Mouse (Mus musculus) liver, embryonic 12.5 days (tissue): ENCODE data around the gene D930020B18Rik. TPM values are rescaled to one million over a fixed set of nuclear protein-coding genes. Genes with fewer than 3 reads are reported as not detected.

Experiments used
- ATAC-seq: fragments of 200-750 bp; cut with Nextera tagmentation; 2 replicates; pipeline ENCODE4 v1.8.0; 2017; ENCODE audit warnings: moderate number of reproducible peaks, mild to moderate bottlenecking, moderate library complexity
- H3K27ac ChIP-seq: fragments of 300-500 bp; sonication (generic); 2 replicates; pipeline ENCODE4 v1.5.1; 2016; ENCODE audit warnings: mild to moderate bottlenecking
- H3K27me3 ChIP-seq: fragments of 300-500 bp; sonication (generic); replicated peaks from 2 replicates; pipeline ENCODE4 v1.6.1; 2016; ENCODE audit warnings: mild to moderate bottlenecking, moderate library complexity
- H3K36me3 ChIP-seq: fragments of 300-500 bp; sonication (generic); 2 replicates; pipeline ENCODE4 v1.6.1; 2016; ENCODE audit warnings: mild to moderate bottlenecking, moderate library complexity
- H3K4me1 ChIP-seq: fragments of 300-500 bp; sonication (generic); 2 replicates; pipeline ENCODE4 v1.6.1; 2016
- H3K4me2 ChIP-seq: fragments of 300-500 bp; sonication (generic); 2 replicates; pipeline ENCODE4 v1.6.1; 2016; ENCODE audit warnings: mild to moderate bottlenecking, moderate library complexity
- H3K4me3 ChIP-seq: fragments of 300-500 bp; sonication (generic); 2 replicates; pipeline ENCODE4 v1.5.1; 2016; ENCODE audit warnings: mild to moderate bottlenecking, moderate library complexity
- H3K9ac ChIP-seq: fragments of 300-500 bp; sonication (generic); 2 replicates; pipeline ENCODE4 v1.6.1; 2016; ENCODE audit warnings: mild to moderate bottlenecking, moderate library complexity
- H3K9me3 ChIP-seq: fragments of 300-500 bp; sonication (generic); replicated peaks from 2 replicates; pipeline ENCODE4 v1.6.1; 2016; ENCODE audit warnings: mild to moderate bottlenecking, moderate library complexity
- WGBS: fragments of 180-500 bp; shearing (Covaris S2); methylation state at CpG from one replicate; pipeline ENCODE4 v1.1.7; 2016; ENCODE audit not compliant: insufficient replicate concordance; 5-methylcytosine and 5-hydroxymethylcytosine counted together
- polyA plus RNA-seq: library from polyadenylated mRNA; unstranded; fragments of >200 nt; fragmentation: Nextera tagmentation; extraction: Ambion mirVana; gene quantifications from 2 replicates; pipeline ENCODE4 v1.2.1, GENCODE M21; 2016

Gene D930020B18Rik
- polyA plus RNA-seq, 1 experiment from 2014 or later: 0.11 TPM

- no peak overlapping the region for H3K27ac ChIP-seq
- H3K27me3 ChIP-seq: no peaks in the 10 kb centered on the region
- no peak overlapping the region for H3K4me3 ChIP-seq
- H3K4me1 ChIP-seq: peaks cover 24% of the 10 kb centered on the region
- peaks cover 61% of the 10 kb centered on the region for H3K36me3 ChIP-seq
- H3K9ac ChIP-seq: no peak overlapping the region
- H3K4me2 ChIP-seq: no peak overlapping the region
- WGBS: 87% methylated on average over 6 of the region's 6 CpGs
- no peaks in the 10 kb centered on the region for H3K9me3 ChIP-seq
- no peak for ATAC-seq
Observed at GRCm38 (mm10) chr10:121622431-121622830, 19.0 kb upstream of the D930020B18Rik start.

- peak overlapping the region; percentile 87 for H3K4me2 ChIP-seq
- peaks cover 49% of the 10 kb centered on the region for H3K36me3 ChIP-seq
- H3K27ac ChIP-seq: no peak overlapping the region
- no peaks in the 10 kb centered on the region for H3K27me3 ChIP-seq
- peaks cover 26% of the 10 kb centered on the region for H3K4me1 ChIP-seq
- no peaks in the 10 kb centered on the region for H3K9me3 ChIP-seq
- no peak overlapping the region for H3K4me3 ChIP-seq
- ATAC-seq: no peak
- peak overlapping the region; percentile 97 for H3K9ac ChIP-seq
- WGBS: 80% methylated on average over 7 of the region's 7 CpGs
Observed at GRCm38 (mm10) chr10:121623670-121624069, 17.7 kb upstream of the D930020B18Rik start.

DNA sequence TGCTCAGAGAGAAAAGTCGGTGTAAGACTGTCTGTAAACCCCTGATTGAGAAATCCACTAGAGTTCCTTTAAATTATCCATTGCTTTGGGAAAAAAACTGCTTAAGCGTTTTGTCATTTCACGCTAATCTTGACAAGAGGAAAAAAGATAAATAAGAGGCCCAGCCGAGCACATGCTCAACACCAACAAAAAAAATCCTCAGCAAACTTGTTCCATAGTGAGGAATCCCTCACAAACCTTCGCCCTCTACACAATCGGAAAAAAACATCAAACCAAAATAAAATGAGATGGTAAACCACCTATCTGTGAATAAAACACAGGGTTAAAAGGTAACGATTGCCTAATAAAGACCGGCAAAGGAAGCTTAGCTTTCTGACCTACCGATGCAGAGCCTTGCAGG is 16.4 kb upstream of the D930020B18Rik start:
- Histone ChIP-seq H3K27ac (peak overlapping the region; percentile 94), H3K4me1 (peaks cover 26% of the 10 kb centered on the region), H3K27me3 (no peaks in the 10 kb centered on the region), H3K9ac (peak overlapping the region; percentile 97), H3K4me2 (peak overlapping the region; percentile 87), H3K9me3 (no peaks in the 10 kb centered on the region), H3K36me3 (peaks cover 36% of the 10 kb centered on the region), H3K4me3 (peak overlapping the region; percentile 94)
- WGBS: 5% methylated on average over 9 of the region's 9 CpGs
- no peak for ATAC-seq

DNA sequence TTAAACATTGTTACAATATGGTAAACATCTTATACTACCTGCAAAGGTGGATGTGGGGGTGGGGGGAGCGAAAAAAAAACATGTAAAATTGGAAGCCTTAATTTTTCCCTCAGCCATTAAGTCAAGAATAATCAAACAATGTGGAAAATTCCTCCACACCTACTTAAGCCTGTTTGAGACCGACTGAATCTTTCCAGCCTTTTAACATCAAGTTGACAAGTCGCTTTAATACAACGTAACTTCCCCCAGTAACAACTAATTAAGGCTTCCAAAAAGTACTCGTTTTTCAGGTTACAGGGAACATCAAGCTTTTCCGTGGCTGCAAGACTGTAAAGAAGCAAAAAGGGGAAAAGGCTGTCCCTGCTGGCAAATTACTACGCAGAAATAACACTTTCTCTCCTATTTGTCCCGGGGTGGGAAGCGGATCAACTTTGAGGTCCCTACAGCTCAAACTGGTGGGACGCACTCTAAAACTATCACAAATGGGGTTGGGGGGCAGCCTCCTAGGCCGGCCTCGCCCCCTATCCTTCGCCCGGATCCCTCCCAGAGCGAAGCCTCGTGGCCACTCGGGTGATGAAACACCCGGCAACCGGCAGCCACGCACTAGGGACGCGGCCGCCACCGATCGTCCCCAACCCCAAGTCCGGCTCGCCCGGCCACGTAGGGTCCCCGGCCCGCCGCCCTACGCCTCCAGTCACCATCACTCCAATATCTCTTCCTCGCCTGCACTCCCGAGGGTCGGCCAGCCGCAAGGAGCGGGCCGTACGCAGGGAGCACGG is 15.8 kb upstream of the D930020B18Rik start:
- H3K4me2 ChIP-seq: peak overlapping the region; percentile 87
- peak overlapping the region; percentile 94 for H3K27ac ChIP-seq
- no peaks in the 10 kb centered on the region for H3K9me3 ChIP-seq
- H3K27me3 ChIP-seq: no peaks in the 10 kb centered on the region
- H3K36me3 ChIP-seq: peaks cover 31% of the 10 kb centered on the region
- H3K4me3 ChIP-seq: peak overlapping the region; percentile 94
- under 1% methylated on average over 41 of the region's 41 CpGs for WGBS
- peaks cover 26% of the 10 kb centered on the region for H3K4me1 ChIP-seq
- ATAC-seq: peak; percentile 43; the same call in 1 of the 2 replicates
- H3K9ac ChIP-seq: peak overlapping the region; percentile 97

DNA sequence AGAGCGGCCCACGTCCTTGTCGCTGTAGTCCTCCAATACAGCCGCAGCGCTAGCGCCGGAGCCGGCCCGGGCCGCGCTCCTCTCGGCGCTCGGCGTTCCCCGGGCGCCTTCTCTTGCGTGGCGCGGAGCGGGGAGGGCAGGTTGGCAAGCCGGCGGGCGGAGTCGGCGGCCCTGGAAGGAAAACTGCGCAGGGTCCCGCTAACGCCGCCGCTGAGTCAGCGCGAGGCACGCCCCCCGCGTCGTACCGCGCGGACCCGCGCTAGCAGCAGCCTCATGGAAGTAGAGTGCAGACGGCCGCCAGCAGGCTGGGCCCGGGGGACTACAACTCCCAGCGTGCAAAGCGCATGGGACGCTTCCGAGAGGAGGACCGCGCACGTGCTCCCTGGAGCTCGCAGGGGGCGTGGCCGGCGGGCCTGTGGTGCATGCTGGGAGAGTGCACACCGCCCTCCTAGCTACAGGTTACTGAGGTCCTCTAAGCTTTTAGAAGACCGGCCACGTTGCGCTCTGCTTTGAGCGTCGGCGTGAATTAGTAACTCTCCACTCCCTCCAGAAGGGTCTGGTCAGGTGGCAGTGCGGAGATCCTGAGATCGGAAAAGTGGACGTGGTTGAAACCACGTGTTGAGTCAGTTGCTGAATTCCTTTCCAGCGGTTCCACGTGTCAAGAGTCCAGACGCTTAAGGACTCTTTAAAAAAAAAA is 15.1 kb upstream of the D930020B18Rik start, which contains the start of gene Xpot:
TSS of gene Xpot (minus strand) at position 147 of the 697 bp plus-strand sequence.
- Histone ChIP-seq H3K9ac (peak within 1 kb of the TSS; percentile 97), H3K27me3 (no peaks in the 10 kb centered on the region), H3K4me2 (peak within 1 kb of the TSS; percentile 87), H3K4me3 (peak within 1 kb of the TSS; percentile 94), H3K36me3 (peaks cover 23% of the 10 kb centered on the region), H3K4me1 (peaks cover 26% of the 10 kb centered on the region), H3K27ac (peak within 1 kb of the TSS; percentile 94), H3K9me3 (no peaks in the 10 kb centered on the region)
- ATAC-seq: peak; percentile 99
- 0% methylated on average over 70 of the region's 70 CpGs for WGBS

DNA sequence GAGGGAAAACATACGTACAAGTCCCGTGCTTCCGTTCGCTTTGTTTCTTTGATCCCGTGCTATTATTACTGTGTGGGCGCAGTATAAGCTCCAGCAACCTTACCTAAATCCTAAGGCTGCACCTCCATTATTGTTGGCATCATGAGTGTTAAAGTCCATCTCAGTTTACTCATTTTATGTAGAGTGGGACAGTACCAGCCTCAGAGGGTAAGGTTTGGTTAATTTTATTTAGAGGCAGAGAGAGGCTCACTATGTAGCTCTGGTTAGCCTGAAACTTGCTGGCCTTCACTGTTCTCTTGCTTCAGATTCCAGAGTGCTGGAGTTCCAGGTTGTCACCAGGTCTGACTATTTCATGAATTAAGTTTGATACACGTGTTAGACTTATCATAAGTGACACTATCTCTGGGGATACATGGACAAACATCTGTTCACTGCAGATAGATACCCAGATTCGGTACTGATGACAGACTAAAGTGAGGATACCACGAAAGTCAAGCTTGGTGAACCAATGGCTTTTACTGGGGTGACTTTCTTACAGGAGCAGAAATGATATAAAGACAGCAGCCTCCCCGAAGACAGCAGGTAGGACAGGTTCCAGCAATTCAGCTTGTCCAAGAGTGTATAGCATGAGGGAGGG is 14.1 kb upstream of the D930020B18Rik start:
- Histone ChIP-seq H3K4me2 (peak overlapping the region; percentile 87), H3K9me3 (no peaks in the 10 kb centered on the region), H3K27me3 (no peaks in the 10 kb centered on the region), H3K27ac (no peak overlapping the region), H3K4me3 (peak overlapping the region; percentile 94), H3K4me1 (peaks cover 26% of the 10 kb centered on the region), H3K36me3 (peaks cover 13% of the 10 kb centered on the region), H3K9ac (peak overlapping the region; percentile 97; the same call in 1 of the 2 replicates)
- WGBS: 62% methylated on average over 10 of the region's 10 CpGs
- no peak for ATAC-seq

DNA sequence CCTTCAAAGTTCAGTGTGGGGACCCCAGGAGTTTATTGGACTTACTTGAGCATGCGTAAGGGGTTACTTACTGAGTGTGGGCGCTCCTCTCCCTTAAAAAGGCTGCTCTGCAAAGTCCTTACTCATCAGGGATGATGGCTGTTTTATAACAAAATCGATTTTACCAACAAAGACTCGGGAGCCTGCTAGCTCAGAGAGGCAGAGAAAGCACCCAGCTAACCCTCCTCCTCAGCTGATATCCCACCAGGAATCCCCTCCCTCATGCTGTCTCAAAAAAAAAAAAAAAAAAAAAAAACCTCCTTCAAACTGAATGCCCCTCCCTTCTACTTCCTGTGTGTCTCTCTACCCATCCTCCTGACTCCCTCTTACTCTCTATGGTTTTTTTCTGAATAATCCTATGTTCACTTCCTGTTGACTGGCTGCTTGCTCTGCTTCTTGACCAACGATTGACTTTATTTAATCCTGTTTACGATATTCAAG is 12.8 kb upstream of the D930020B18Rik start:
- Histone ChIP-seq H3K36me3 (0 out of 2 replicates have a peak, but pooled peaks cover 3% of the 10 kb centered on the region), H3K4me1 (peaks cover 24% of the 10 kb centered on the region), H3K27me3 (no peaks in the 10 kb centered on the region), H3K4me3 (no peak overlapping the region), H3K9me3 (no peaks in the 10 kb centered on the region), H3K4me2 (0 out of 2 replicates have a peak overlapping the region, but pooled peaks have one; percentile 7), H3K27ac (no peak overlapping the region), H3K9ac (no peak overlapping the region)
- no peak for ATAC-seq
- WGBS: 72% methylated on average over 6 of the region's 6 CpGs

DNA sequence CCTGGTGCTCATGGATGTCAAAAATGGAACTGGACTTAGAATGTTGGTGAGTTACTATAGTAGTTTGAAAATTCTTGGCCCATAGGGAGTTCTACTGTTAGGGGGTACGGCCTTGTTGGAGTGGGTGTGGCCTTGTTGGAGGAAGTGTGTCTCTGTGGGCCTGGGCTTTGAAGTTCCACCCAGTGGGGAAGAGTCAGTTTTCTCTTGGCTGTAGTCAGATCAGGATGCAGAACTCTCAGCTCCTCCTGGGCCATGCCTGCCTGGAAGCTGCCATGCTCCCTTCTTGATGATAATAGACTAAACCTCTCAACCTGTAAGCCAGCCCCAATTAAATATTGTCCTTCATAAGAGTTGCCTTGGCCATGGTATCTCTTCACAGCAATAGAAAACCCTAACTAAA is 7.2 kb upstream of the D930020B18Rik start:
- no peak for ATAC-seq
- Histone ChIP-seq H3K9ac (no peak overlapping the region), H3K4me2 (no peak overlapping the region), H3K27ac (no peak overlapping the region), H3K9me3 (no peaks in the 10 kb centered on the region), H3K4me3 (no peak overlapping the region), H3K36me3 (no peaks in the 10 kb centered on the region), H3K4me1 (no peaks in the 10 kb centered on the region), H3K27me3 (no peaks in the 10 kb centered on the region)
- 27% methylated on average over 1 of the region's 1 CpGs for WGBS

DNA sequence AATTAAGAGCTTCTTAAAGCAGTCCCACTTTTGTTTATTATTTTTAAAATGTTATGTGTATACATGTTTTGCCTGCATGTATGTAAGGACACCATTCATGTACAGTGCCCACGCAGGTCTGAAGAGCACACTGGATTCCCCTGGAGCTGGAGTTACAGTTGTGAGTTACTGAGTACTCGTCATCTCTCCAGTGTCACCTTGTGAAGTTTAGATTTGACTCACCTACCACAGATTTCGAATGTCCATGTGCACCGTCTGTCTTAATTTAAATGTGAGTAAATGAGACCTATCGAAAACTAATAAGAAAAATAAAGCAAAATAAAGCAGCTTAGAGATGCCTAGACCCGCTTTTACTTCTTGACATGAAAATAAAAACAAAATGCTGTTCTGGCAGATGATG is 5.1 kb upstream of the D930020B18Rik start:
- ATAC-seq: no peak
- no peaks in the 10 kb centered on the region for H3K36me3 ChIP-seq
- H3K9me3 ChIP-seq: no peaks in the 10 kb centered on the region
- H3K27me3 ChIP-seq: peaks cover 15% of the 10 kb centered on the region
- WGBS: 73% methylated on average over 6 of the region's 6 CpGs
- H3K4me1 ChIP-seq: peaks cover 5% of the 10 kb centered on the region; the same call in 1 of the 2 replicates
- no peak overlapping the region for H3K9ac ChIP-seq
- no peak overlapping the region for H3K4me2 ChIP-seq
- no peak overlapping the region for H3K27ac ChIP-seq
- no peak overlapping the region for H3K4me3 ChIP-seq

DNA sequence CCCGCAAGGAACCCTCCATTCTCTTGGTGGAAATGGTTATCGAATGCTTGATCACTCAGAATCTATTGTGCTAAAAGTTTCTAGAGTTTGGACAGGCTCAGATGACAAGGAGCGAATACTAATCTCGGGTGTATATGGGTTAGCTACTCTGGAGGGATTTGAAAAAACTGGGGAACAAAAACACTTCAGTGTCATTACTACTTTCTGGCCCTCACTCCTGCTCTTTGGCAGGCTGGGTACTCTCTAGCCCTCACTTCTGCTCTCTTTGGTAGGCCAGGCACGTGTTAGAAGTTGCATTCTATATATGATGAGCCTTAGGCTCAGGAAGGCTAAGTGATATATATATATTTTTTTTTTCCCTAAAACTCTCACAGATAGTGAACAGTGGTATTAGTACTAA is 1.8 kb upstream of the D930020B18Rik start:
- H3K9ac ChIP-seq: no peak overlapping the region
- H3K4me2 ChIP-seq: no peak overlapping the region
- peaks cover 45% of the 10 kb centered on the region for H3K27me3 ChIP-seq
- H3K27ac ChIP-seq: no peak overlapping the region
- no peak overlapping the region for H3K4me3 ChIP-seq
- no peaks in the 10 kb centered on the region for H3K36me3 ChIP-seq
- H3K9me3 ChIP-seq: no peaks in the 10 kb centered on the region
- ATAC-seq: no peak
- 70% methylated on average over 5 of the region's 5 CpGs for WGBS
- peaks cover 17% of the 10 kb centered on the region for H3K4me1 ChIP-seq

GRCm38 (mm10) chr10:121640150-121640930 is 1.0 kb upstream of the D930020B18Rik start:
- no peak overlapping the region for H3K27ac ChIP-seq
- H3K9ac ChIP-seq: no peak overlapping the region
- H3K4me3 ChIP-seq: peak overlapping the region; percentile 60; the same call in 1 of the 2 replicates
- ATAC-seq: peak; percentile 29; the same call in 1 of the 2 replicates
- H3K4me2 ChIP-seq: peak overlapping the region; percentile 91
- 45% methylated on average over 6 of the region's 6 CpGs for WGBS
- H3K36me3 ChIP-seq: no peaks in the 10 kb centered on the region
- peaks cover 47% of the 10 kb centered on the region for H3K27me3 ChIP-seq
- peaks cover 17% of the 10 kb centered on the region for H3K4me1 ChIP-seq
- no peaks in the 10 kb centered on the region for H3K9me3 ChIP-seq
